Mouse (Mus musculus) small intestine, adult 2 months (tissue): ENCODE data around the gene Tekt4.

Experiments
- CTCF ChIP-seq: fragments of 200-500 bp; IDR thresholded peaks from 2 replicates; pipeline ENCODE4 v1.5.1; 2012; ENCODE audit warnings: low read depth, mild to moderate bottlenecking, control low read depth, inconsistent platforms, low read length, moderate library complexity, mixed read lengths; ENCODE audit not compliant: insufficient replicate concordance, insufficient read length; ENCODE audit errors: extremely low read depth
- POLR2A ChIP-seq: fragments of 200-500 bp; IDR thresholded peaks from 2 replicates; pipeline ENCODE4 v1.6.1; 2012; ENCODE audit warnings: low read depth, mild to moderate bottlenecking, control low read depth, inconsistent platforms, low read length, moderate library complexity

GRCm38 (mm10) chr17:25432433-25433181 lies 21.8 kb upstream of the Tekt4 start:
- TF ChIP-seq CTCF, result no peak
- no peak for TF ChIP-seq POLR2A
